Mouse (Mus musculus) lung, embryonic 14.5 days (tissue): Measurements from ENCODE around the gene Rpl11. TPM values are rescaled to one million over a fixed set of nuclear protein-coding genes. Genes with fewer than 3 reads are reported as not detected.
"Not testable (repeated sequence)": the region's sequence is repeated elsewhere in the genome, so short reads cannot be mapped to it uniquely, and the experiment has no call there.

Experiments used
- ATAC-seq: fragments of 200-750 bp; cut with Nextera tagmentation; 2 replicates; pipeline ENCODE4 v1.8.0; 2017; ENCODE audit warnings: mild to moderate bottlenecking, moderate TSS enrichment, moderate library complexity; ENCODE audit not compliant: insufficient read depth
- DNase-seq: peaks from one replicate; pipeline ENCODE4 v3.0.0-alpha.2; 2015
- H3K27ac ChIP-seq: fragments of 300-500 bp; sonication (generic); 2 replicates; pipeline ENCODE4 v1.5.1; 2014; ENCODE audit warnings: low read depth, mild to moderate bottlenecking, moderate library complexity
- H3K27me3 ChIP-seq: fragments of 300-500 bp; sonication (generic); 2 replicates; pipeline ENCODE4 v1.6.1; 2014; ENCODE audit warnings: low read length, control low read depth; ENCODE audit not compliant: insufficient read depth
- H3K36me3 ChIP-seq: fragments of 300-500 bp; sonication (generic); 2 replicates; pipeline ENCODE4 v1.6.1; 2014; ENCODE audit warnings: control low read depth; ENCODE audit not compliant: insufficient read depth
- H3K4me1 ChIP-seq: fragments of 300-500 bp; sonication (generic); 2 replicates; pipeline ENCODE4 v1.6.1; 2014; ENCODE audit warnings: antibody characterized with exemption, control low read depth; ENCODE audit not compliant: insufficient read depth
- H3K4me2 ChIP-seq: fragments of 300-500 bp; sonication (generic); 2 replicates; pipeline ENCODE4 v1.6.1; 2014; ENCODE audit warnings: mild to moderate bottlenecking
- H3K4me3 ChIP-seq: fragments of 300-500 bp; sonication (generic); 2 replicates; pipeline ENCODE4 v1.5.1; 2014; ENCODE audit warnings: low read depth, low read length
- H3K9ac ChIP-seq: fragments of 300-500 bp; sonication (generic); 2 replicates; pipeline ENCODE4 v1.6.1; 2014
- H3K9me3 ChIP-seq: fragments of 300-500 bp; sonication (generic); 2 replicates; pipeline ENCODE4 v1.6.1; 2016; ENCODE audit warnings: low read depth, low read length, control low read depth
- CTCF ChIP-seq: IDR thresholded peaks from 2 replicates; pipeline ENCODE4 v1.5.1; 2016; ENCODE audit warnings: antibody characterized with exemption, low read depth
- WGBS: fragments of 180-500 bp; shearing (Covaris S2); extraction: QIAGEN DNeasy Blood & Tissue Kit; methylation state at CpG from one replicate; pipeline ENCODE4 v1.1.7; 2014; 5-methylcytosine and 5-hydroxymethylcytosine counted together
- polyA plus RNA-seq: library from polyadenylated mRNA; unstranded; fragments of >200 nt; fragmentation: Nextera tagmentation; extraction: Ambion mirVana; gene quantifications from 2 replicates; pipeline ENCODE4 v1.2.1, GENCODE M21; 2014

Rpl11 gene
- 548 and 564 TPM in 2 replicates for polyA plus RNA-seq

DNA sequence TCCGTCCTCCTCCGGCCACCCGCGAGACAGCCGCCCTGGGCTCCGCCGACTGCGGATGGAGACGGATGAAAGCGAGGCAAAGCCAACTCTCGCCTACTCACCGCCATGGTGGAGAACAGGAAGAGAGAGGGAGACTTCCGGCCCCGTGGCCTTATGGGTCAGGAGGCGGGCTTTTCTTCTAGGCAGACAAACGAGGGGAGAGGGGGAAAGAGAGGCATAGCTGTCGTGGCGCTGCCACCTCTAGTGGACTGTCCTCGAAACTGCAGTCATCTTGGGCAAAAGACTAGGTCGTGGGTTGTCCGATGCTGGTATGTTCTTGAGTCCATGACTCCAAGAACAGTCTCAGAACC, at the start of gene Rpl11:
Gene Rpl11, minus strand, starts transcription at position 182 of the 350 bp plus-strand sequence.
- Histone ChIP-seq H3K9me3 (no peaks in the 10 kb centered on the region), H3K4me2 (peak within 1 kb of the TSS; percentile 97), H3K9ac (peak within 1 kb of the TSS; percentile 100), H3K27ac (peak within 1 kb of the TSS; percentile 95), H3K27me3 (no peaks in the 10 kb centered on the region), H3K4me1 (peaks cover 10% of the 10 kb centered on the region; the same call in 1 of the 2 replicates), H3K4me3 (peak within 1 kb of the TSS; percentile 95), H3K36me3 (peaks cover 42% of the 10 kb centered on the region)
- DNase-seq (peak; percentile 97), ATAC-seq (peak; percentile 97)
- TF ChIP-seq CTCF, result peak; percentile 96
- WGBS, result 0% methylated on average over 21 of the region's 21 CpGs

- not testable (repeated sequence) for H3K4me1 ChIP-seq, ATAC-seq, H3K4me2 ChIP-seq, H3K9ac ChIP-seq, H3K27me3 ChIP-seq, H3K4me3 ChIP-seq, DNase-seq, H3K36me3 ChIP-seq, H3K9me3 ChIP-seq, H3K27ac ChIP-seq
- 78% methylated on average over 4 of the region's 4 CpGs for WGBS
Observed at GRCm38 (mm10) chr4:136101753-136102152, 48.5 kb upstream of the Rpl11 start.

DNA sequence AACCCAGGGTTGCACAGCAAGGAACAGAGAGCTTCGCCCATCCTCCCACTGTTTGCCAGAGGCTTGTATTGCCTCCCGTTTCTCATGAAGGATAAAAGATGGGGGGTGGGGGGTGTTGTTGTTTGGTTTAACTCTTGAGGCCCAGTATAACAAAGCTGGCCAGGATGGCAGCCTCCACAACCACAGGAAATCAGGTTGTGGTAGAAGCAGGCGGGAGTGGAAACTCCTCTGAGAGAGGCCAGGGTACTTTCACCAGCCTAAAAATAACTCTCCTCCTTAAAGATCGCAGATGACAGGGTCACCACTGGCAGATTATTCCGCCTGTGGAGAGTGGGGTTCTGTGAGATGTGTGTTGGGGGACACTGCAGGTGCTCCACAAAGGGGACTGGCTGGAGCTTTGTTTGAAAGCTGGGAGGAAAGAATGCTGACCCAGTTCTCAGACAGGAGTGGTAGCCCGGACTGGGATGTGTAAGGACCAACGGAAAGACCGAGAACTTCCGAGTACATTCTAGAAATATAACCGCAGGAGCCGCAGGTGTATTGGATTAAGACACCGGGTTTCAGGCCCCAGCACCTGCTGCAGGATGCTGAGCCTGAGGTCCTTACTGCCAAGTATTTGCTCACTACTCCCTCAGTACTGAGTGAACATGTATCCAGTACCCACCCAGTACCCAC, 47.3 kb upstream of the Rpl11 start:
- Histone ChIP-seq H3K9ac (no peak overlapping the region), H3K27ac (no peak overlapping the region), H3K9me3 (no peaks in the 10 kb centered on the region), H3K4me2 (no peak overlapping the region), H3K4me1 (peaks cover 6% of the 10 kb centered on the region; the same call in 1 of the 2 replicates), H3K36me3 (no peaks in the 10 kb centered on the region), H3K27me3 (no peaks in the 10 kb centered on the region), H3K4me3 (no peak overlapping the region)
- 60% methylated on average over 12 of the region's 12 CpGs for WGBS
- DNase-seq (no peak), ATAC-seq (no peak)
- TF ChIP-seq CTCF, result no peak

DNA sequence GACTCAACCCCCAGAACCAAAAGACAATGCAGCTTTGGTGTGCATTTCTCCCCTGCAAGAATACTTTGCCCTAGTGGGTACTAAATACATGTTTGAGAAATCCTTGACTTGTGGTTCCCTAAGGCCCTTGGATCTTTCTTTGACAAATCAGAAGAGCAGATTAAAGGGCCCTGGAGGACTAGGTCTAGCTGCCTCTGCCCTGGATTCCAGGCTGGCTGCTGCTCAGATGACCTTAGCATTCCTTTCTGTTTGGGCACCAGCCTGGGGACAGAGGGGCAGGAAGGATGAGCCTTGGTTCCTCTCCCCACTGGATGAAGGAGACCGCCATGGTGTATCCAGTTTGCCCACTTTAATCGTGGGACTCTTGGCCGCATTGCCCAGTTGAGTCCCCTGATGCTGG, 45.2 kb upstream of the Rpl11 start:
- no peak for DNase-seq
- H3K4me3 ChIP-seq, result no peak overlapping the region
- H3K27me3 ChIP-seq, result no peaks in the 10 kb centered on the region
- H3K27ac ChIP-seq, result no peak overlapping the region
- no peaks in the 10 kb centered on the region for H3K36me3 ChIP-seq
- H3K9me3 ChIP-seq, result no peaks in the 10 kb centered on the region
- no peak for ATAC-seq
- no peak overlapping the region for H3K4me2 ChIP-seq
- H3K4me1 ChIP-seq, result no peaks in the 10 kb centered on the region
- H3K9ac ChIP-seq, result no peak overlapping the region
- TF ChIP-seq CTCF, result no peak
- WGBS, result 98% methylated on average over 3 of the region's 3 CpGs

- Histone ChIP-seq H3K36me3 (no peaks in the 10 kb centered on the region), H3K27me3 (no peaks in the 10 kb centered on the region), H3K27ac (no peak overlapping the region), H3K4me1 (no peaks in the 10 kb centered on the region), H3K9ac (no peak overlapping the region), H3K9me3 (0 out of 2 replicates have a peak, but pooled peaks cover 3% of the 10 kb centered on the region), H3K4me3 (no peak overlapping the region), H3K4me2 (no peak overlapping the region)
- DNase-seq (no peak), ATAC-seq (no peak)
- no peak for TF ChIP-seq CTCF
- 61% methylated on average over 11 of the region's 11 CpGs for WGBS
Observed at GRCm38 (mm10) chr4:136096446-136097113, 43.4 kb upstream of the Rpl11 start.

GRCm38 (mm10) chr4:136095490-136096105, 42.4 kb upstream of the Rpl11 start:
- Histone ChIP-seq H3K9ac (no peak overlapping the region), H3K9me3 (0 out of 2 replicates have a peak, but pooled peaks cover 3% of the 10 kb centered on the region), H3K4me3 (no peak overlapping the region), H3K4me2 (no peak overlapping the region), H3K36me3 (no peaks in the 10 kb centered on the region), H3K27me3 (no peaks in the 10 kb centered on the region), H3K4me1 (no peaks in the 10 kb centered on the region), H3K27ac (no peak overlapping the region)
- no peak for TF ChIP-seq CTCF
- WGBS, result 67% methylated on average over 9 of the region's 9 CpGs
- ATAC-seq (no peak), DNase-seq (no peak)
